Mouse (Mus musculus) testis, adult 2 months (tissue): ENCODE results near the gene Hcfc2.

Experiments
- CTCF ChIP-seq: fragments of 200-500 bp; IDR thresholded peaks from 2 replicates; pipeline ENCODE4 v1.5.1; 2012; ENCODE audit warnings: low read depth, mild to moderate bottlenecking, inconsistent platforms, low read length, moderate library complexity; ENCODE audit not compliant: control insufficient read depth, insufficient read depth, insufficient replicate concordance
- POLR2A ChIP-seq: fragments of 200-500 bp; IDR thresholded peaks from 2 replicates; pipeline ENCODE4 v1.6.1; 2012; ENCODE audit warnings: low read depth, mild to moderate bottlenecking, inconsistent platforms, low read length, moderate library complexity; ENCODE audit not compliant: control insufficient read depth

GRCm38 (mm10) chr10:82754642-82755041 is 58.7 kb downstream of the Hcfc2 start:
- TF ChIP-seq CTCF = no peak
- TF ChIP-seq POLR2A = no peak
